Mouse (Mus musculus): ENCODE results near the gene Clec4f.

GRCm38 (mm10) chr6:83597988-83598387, 58.0 kb downstream of the Clec4f start:
- TF ChIP-seq CTCF (IDR thresholded peaks at IDR 0.05) (no peak), EP300 (IDR thresholded peaks at IDR 0.05) (no peak)
